Mouse (Mus musculus): ENCODE results near the gene Cers2.
A peak's percentile ranks its signal among the peaks of the same experiment; 100 is the strongest.

Gene Cers2

DNA sequence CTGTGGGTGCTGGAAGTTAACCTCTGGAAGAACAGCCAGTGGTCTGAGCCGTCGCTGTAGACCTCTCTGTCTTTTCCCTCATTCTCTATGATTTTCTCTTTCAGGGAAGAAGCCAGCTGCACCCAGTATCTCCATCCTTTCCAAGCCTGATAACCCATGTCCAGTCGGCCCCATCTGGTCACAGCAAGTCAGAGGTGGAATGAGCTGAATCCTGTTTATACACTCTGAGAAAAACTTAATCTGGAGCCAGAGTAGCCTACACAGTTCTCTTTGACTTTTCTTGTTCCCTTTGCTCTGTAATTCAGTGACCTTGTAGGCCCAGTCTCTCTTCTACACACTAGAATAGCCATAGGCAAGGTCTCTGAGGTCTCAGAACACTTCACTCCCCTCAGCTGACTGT, 27.1 kb upstream of the Cers2 start:
- DNase-seq (ENCODE audit: extremely low read depth, insufficient read length, low spot score) = no peak

DNA sequence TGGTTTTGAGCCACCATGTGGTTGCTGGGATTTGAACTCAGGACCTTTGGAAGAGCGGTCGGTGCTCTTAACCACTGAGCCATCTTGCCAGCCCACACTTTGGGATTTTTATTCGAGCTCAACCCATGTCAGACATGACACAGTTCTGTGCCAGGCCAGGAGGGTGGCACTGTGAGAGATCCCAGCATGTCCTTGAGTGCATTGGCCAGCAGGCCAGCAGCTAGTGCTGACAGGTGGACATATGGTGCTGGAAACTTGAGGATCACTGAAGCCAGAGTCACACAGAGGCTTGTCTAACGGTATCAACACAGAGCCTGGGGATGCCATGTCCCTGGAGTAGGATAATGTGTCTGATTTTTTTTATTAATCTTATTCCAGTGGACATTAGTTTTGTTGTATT, 25.2 kb upstream of the Cers2 start:
- no peak for DNase-seq (ENCODE audit: extremely low read depth, insufficient read length, low spot score)

DNA sequence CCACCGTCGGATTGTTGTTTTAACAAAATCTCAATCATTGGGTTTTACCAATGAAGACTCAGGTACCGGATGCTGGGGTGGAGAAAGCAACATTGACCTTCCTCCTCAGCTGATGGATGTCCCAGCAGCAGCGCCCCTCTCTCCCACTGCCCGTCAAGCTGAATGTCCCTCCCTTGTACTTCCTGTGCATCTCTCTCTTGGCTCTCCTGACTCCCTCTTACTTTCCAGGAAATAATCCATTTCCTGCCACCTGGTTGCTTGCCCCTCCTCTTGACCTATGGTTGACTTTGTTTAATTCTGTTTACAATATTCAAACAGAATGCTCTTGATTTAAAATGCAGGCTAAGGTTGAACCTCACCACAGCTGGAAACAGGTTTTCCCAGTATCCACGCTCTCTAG, 24.4 kb upstream of the Cers2 start:
- no peak for DNase-seq (ENCODE audit: extremely low read depth, insufficient read length, low spot score)

DNA sequence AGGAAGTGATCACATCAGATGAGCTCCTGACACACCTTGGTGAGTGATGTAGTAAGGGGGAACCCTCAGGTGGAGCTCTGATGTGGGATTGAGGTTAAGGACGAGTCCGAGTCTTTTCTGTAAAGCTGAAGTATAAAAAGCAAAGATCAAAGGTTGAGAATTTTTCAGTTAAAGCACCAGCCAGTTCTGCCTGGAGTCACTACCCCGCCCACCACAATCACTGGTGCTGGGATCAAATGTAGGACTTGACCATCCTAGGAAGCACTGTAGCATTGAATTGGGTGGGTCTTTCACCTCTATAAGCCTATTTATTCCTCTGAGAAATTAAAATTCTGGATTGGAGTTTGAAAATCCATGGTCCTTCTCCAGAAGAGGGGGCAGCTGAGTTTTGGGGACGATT, 23.6 kb upstream of the Cers2 start:
- no peak for DNase-seq (ENCODE audit: extremely low read depth, insufficient read length, low spot score)

DNA sequence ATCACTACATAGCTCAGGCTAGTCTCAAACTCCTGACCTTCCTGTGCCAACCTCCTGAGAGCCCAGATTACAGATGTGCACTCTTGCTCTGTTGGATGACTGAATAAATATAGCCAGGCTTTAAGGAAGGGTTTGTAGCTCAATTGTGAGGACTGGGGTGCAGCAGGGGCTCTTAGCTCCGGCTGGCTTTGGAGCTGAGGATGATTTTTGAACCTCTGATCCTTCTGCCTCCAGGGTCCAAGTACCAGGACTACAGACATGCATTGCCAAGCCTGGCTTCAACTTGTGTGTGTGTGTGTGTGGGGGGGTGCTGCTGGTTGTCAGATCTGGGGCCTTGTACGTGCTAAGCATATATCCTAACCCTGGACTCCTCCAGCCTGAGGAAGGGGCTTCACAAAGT, 21.7 kb upstream of the Cers2 start:
- DNase-seq (ENCODE audit: extremely low read depth, insufficient read length, low spot score) = no peak

DNA sequence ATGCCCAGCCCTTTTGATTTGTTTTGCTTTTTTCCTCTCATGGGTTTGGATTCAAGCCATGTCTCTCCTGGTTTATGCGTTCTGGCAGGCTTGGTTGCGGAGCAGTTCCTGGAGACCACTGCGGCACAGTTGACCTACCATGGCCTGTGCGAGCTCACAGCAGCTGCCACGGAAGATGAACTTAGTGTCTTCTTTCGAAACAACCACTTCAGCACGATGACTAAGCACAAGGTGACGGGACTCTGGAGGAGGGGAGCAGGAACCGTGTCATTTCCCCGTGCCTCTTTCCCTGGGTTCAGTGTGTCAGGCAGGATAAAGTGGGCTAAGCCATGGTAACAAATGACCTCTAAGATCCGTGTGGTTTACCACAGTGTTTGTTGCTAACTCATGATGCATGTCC, 21.1 kb upstream of the Cers2 start:
- DNase-seq (ENCODE audit: extremely low read depth, insufficient read length, low spot score) = peak; percentile 82

DNA sequence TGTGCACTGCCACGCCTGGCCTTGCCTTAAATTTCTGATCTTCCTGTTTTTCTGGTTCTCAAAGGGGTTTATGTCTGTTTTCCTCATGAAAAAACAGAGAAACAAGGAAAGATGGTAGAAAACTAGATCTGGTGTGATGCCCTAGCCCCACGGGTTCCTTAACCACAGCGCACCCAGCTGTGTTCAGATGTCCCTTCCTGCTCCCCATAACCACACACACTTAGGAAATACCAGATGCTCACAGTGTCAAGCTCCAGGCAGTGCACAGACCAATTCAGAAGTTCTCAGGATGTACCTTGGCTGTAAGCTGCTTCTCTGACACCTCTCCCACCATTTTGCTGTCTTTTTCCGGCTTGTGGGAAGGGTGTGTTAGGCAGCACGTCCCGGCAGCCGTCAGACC, 20.3 kb upstream of the Cers2 start:
- DNase-seq (ENCODE audit: extremely low read depth, insufficient read length, low spot score) = no peak

DNA sequence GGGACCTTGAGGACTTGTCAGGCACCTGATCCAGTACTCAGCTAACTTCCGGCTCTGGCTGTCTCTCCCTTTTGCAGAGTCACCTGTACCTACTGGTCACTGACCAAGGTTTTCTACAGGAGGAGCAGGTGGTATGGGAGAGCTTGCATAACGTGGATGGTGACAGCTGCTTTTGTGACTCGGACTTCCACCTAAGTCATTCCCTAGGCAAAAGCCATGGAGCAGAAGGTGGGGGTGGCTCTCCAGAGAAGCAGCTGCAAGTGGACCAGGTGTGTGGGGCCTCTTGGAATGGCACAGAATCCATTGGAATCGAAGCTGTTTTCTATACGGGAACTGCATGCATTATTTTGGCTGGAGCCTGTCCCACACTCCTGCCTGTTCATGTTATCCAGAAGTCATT, 19.9 kb upstream of the Cers2 start:
- DNase-seq (ENCODE audit: extremely low read depth, insufficient read length, low spot score) = no peak

DNA sequence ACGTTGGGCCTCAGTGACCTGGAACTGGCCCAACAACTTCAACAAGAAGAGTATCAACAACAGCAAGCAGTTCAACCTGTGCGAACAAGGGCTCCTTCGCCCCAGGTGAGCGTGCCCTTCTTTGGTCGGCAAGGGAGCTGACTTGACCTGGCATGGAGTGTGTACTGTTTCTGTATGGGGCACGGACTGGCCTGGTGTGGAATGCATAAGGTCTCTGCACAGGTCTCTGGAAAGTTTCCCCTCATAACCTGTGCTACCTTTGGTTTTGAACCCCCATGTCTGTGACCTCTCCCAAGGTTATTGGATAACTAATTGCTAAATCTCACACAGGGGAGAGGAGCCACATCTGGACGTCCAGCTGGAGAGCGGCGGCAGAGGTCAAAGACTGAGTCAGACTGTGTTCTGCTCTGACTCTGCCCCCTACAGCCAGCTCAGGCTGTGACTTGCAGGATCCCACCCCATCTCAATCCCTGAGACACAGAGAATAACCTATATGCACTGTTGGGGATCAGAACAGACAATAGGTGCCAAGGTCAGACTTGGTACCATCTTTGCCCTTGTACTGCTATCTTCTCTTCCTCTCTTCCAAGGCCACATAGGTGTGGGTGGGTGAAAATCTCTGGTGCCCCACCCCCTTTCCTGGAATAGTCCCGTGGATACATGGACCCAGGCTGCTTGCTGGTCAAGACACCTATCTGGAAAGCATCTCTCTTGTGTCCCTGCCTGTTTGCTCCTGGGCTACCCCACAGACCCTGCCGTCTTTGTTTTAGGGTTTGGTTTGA, 19.1 kb upstream of the Cers2 start:
- no peak for DNase-seq (ENCODE audit: extremely low read depth, insufficient read length, low spot score)

DNA sequence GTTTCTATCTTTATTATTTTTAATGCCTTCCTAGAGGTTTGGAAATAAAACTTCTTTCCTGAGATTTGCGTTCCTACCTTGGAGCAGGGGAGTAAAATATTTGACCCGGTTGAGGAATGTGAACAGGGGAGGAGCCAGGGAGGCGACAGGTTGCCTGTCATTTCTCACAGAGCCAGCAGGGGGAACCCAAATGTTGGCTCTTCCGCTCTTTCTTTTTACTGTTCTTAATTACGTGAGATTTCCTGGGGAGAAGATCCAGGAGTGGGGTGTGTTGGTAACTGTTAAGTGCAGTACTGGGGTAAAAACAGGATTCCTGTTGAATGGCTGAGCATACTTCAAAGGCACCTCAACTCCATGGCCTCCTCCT, 18.5 kb upstream of the Cers2 start:
- no peak for DNase-seq (ENCODE audit: extremely low read depth, insufficient read length, low spot score)

DNA sequence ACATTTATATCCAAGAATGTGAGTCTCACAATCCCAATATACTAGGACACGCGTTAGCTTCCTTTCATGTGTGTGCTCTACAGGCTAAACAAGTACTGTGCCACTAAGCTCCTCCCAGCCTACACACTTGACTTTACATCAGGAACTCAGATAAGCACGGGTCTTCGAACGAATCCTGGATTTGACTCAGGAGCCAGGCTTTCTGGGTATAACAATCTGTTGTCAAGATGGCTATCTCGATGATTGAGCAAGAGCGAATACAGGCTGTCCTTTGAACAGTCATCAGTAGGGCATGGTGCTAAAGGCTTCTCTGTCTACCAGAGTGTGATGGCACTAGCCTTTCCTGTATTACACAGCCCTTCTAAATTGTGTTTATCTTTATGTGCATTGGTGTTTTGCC, 16.6 kb upstream of the Cers2 start:
- DNase-seq (ENCODE audit: extremely low read depth, insufficient read length, low spot score) = no peak

DNA sequence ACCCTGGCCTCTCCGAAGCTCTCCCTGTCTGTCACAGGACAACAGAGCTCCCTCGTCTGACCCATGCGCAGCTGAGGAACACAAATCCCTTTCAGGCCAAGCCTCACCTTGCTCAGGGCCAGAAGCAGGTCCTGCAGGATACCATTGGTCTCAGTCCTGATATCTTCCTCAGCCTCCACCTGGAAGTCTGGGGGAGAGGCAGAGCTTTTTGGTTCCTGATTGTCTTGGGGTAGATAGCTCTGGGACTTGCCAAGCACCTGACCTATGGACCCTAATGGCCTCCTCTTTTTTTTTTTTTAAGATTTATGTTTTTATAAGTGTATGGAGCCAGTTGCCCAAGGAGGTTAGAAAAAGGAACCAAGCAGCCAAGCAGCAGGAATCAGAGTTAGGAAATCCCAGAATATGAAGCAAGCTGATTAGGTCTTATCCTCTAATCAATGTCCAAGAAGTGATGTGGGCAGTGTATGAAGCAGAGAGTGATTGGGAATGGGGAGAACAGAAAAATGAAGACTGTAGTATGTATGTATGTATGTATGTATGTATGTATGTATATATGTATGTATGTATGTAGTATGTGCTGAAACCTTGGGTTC, 13.3 kb upstream of the Cers2 start:
- DNase-seq (ENCODE audit: extremely low read depth, insufficient read length, low spot score) = no peak

DNA sequence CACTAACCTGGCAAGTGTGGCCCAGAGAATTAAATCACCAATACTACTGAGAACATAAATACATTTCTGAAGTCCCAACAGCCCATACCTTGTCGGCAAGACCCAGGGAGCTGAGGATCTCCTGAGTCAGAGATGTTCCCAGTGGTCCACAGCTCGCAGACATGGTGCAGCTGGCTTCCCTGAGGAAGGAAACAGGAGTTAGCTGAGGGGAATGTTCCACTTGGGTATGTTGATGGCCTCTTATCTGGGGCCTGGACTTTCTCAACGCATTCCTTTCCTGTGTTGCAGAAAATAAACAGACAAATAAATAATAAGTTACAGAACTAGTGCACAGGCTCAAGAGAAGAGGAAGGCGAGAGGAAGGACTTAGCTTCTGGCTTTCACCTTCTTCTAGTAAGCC, 8.3 kb upstream of the Cers2 start:
- no peak for DNase-seq (ENCODE audit: extremely low read depth, insufficient read length, low spot score)

DNA sequence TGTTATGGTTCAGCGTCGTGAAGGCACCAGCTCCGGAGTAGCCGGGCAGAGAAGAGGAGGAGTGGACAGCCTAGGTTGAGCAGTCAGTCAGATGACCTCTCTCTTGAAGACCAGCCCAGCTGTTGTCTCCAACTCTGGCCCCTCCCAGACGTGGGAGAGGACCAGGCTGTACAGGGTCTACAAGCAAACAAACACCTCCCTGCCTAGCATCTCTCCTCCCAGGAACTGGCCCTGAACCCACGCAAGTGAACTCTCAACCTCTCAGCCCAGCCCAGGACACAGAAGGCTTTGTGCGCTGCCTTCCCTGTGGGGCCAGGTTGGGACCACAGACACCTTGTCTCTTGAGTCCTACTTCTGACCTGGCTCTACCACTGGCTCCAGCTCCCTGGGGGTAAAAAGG, 7.5 kb upstream of the Cers2 start, which contains the start of gene Anxa9:
TSS of gene Anxa9 (minus strand) at position 77 of the 400 bp plus-strand sequence.
- no peak for DNase-seq (ENCODE audit: extremely low read depth, insufficient read length, low spot score)

DNA sequence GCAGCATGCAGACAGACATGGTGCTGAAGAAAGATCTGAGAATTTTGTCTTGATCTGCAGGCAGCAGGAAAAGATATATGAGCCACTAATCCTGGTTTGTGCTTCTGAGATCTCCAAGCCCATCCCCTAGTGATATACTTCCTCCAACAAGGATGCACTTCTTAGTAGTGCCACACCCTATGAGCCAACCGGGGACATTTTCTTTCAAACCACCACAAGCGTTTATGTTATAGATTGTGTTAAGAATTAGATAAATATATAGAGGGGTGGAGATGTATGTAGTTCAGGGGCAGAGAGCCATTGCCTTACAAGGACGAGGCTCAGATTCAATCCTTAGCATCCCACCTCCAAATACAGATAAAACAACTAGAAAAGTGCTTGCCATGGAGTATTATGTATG, 4.1 kb upstream of the Cers2 start:
- DNase-seq (ENCODE audit: extremely low read depth, insufficient read length, low spot score) = no peak

DNA sequence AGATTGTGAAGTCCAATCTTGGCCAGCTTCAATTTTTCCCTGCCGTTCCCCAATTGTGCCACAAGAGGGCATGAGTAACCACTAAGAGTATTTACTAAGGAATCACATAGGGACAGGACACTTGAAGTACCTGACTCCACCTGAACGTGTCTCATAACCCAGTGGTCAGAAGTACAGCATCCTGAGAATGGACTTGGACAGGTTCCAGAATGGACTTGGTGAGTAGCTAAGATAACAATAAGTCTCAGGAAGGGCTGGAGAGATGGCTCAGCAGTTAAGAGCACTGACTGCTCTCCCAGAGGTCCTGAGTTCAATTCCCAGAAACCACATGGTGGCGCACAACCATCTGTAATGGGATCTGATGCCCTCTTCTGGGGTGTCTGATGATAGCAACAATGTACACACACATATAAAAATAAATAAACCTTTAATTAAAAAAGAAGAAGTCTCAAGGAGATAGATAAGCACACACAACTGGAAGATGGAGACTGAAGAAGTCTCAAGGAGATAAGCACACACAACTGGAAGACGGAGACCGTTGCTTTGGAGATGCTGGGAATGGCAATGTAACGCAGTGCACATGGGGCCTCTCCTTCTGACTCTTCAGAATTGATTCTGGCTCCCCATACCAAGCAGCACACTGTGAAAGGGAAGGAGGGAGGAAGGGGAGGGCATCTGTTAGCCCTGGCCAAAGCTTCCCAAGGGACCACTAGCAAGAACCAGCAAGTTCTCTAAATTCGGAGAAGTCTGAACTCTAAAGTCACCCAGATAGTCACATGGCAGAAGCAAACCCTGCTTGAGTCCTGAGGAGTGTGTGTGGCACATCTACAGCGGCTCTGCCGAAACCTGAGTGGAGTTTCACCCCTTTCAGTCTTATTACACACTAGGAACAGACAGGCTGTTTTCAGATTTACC, 3.4 kb upstream of the Cers2 start:
- DNase-seq (ENCODE audit: extremely low read depth, insufficient read length, low spot score) = peak; percentile 76

DNA sequence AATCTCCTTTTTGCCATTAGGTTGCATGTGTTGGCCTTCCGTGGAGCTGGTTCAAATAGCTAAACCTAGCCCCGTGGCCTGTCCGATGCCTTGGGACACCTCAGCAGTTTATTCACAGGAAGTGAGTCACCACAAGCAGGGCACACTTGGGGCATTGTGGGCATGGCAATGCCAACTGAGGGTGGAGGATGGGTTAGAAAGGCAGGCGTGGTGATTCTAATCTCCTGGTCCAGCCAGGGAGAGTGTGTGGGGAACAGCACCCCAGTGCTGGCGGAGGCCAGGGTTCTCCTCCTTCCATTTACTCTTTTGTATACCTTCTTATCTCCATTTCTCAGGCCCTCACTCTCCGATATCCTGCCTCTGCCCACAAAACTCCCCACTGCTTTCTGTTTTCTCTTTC, 2.0 kb upstream of the Cers2 start:
- DNase-seq (ENCODE audit: extremely low read depth, insufficient read length, low spot score) = peak; percentile 85

DNA sequence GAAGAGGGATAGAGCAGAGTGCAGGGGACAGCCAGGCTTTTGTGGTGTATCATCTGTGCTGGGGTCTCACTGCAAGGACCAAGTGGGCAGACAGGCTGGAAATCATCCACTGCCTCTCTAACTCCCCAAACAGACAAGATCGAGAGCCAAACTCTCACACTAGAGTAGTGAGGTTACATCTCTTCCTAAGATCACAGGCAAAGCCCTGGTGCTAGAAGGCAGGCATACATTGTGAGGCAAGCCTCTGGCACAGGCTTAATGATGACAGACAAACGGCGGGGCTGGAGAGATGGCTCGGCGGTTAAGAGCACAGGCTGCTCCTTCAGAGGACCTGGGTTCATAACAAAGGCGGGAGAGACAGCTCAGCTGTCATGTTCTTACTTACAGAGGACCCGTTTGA, 1.1 kb upstream of the Cers2 start:
- peak; percentile 62 for DNase-seq (ENCODE audit: extremely low read depth, insufficient read length, low spot score)

DNA sequence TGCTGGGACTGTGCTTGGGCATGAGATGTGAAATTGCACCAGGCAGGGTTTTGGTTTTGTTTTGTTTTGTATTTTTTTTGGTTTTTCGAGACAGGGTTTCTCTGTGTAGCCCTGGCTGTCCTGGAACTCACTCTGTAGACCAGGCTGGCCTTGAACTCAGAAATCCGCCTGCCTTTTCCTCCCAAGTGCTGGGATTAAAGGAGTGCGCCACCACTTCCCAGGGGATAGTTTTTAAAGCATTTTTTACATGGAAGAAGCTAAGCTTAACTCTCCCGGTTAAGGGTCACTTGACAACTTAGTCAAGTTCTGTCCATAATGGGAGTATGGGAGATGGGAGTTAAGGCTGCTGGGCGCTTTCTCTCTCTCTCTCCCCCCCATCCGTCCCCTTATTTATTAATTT, 516 bp upstream of the Cers2 start:
- DNase-seq (ENCODE audit: extremely low read depth, insufficient read length, low spot score) = no peak

DNA sequence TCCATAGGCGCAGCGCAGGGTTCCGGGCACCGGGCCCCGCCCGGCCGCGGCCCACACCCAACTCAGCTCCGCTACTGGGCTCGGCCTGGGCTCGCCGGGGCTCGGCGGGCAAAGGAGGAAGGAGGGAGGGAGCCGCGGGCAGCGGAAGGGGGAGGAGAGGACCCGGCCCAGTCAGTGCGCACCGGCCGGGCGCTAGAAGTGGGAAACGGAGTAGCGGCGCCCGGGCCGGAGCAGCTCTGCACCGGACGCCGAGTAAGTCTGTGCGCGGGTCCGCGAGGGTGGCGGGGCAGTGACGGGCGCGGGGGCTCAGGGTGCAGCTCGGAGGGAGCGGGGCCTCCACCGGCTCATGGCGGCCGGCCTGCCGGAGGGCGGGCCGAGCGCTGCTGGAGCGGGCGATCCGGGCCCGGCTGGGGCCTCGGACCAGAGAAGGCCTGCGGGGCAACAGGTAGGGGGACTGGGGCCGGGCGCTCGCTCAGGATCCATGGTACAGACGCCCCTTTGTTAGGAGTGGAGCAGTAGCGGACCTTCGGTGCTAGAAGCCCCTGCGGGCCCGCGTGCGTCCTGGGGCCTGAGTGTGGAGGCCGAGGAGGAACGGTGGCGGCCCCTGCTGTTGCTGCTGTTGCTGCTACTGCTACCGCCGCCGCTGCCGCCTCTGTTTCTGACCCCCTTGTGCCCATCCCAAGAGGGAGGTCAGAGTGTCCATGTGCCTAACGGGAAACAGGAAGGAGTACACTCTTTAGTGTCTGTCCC, 678 bp downstream of the Cers2 start:
- peak; percentile 91 for DNase-seq (ENCODE audit: extremely low read depth, insufficient read length, low spot score)
